Mouse (Mus musculus): Measurements from ENCODE around the gene Unc45a.

Unc45a gene

DNA sequence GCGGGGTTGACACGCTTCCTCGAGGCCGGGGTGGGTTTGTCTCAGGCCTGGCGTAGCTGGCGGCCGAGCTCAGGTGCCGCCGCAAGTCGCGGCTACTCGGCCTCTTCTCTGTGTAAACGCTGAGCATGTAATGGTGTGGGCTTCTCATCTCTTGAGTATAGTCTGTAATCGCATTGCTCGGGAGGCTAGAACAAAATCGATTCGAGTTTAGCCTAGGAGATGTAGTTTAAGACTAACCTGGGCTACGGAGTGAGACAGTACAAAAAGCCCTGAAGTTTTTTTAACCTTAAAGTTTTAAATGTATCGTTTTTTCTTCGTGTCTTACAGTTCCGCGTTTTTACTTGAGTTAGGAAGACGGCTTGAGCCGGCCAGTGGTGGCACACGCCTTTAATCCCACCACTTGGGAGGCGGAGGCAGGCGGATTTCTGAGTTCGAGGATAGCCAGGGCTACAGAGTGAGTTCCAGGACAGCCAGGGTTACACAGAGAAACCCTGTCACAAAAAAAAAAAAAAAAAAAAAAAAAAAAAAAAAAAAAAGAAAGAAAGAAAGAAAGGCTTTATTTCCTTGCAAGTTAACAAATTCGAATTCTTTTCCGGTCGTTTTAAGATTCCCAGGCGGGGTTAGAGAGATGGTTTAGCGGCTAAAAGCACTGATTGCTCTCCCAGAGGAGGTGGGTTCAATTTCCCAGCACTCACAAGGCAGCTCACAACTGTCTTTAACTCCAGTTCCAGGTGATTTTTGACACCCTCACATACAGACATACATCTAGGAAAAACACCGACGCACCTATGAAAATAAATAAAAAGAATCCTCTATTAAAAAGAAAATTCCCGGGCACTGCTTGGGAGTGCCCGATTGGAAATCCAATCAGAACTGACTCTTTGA lies 45.8 kb downstream of the Unc45a start:
- TF ChIP-seq CTCF (conservative IDR thresholded peaks at IDR 0.05; ENCODE audit: low read length) = no peak
- TF ChIP-seq POU5F1 (IDR thresholded peaks at IDR 0.05; ENCODE audit: borderline replicate concordance, low read length) = no peak
- TF ChIP-seq NANOG (IDR thresholded peaks at IDR 0.05; ENCODE audit: borderline replicate concordance, low read length) = no peak
- Histone ChIP-seq H3K4me3 (replicated peaks; ENCODE audit: low read length) (peak overlapping the region; percentile 97), H3K4me1 (replicated peaks; ENCODE audit: low read depth, low read length) (peaks cover 58% of the 10 kb centered on the region), H3K27me3 (ENCODE audit: insufficient read depth, low read length) (no peaks in the 10 kb centered on the region), H3K9me3 (ENCODE audit: low read length) (no peaks in the 10 kb centered on the region), H3K36me3 (ENCODE audit: insufficient read depth, low read length) (peaks cover 65% of the 10 kb centered on the region)

DNA sequence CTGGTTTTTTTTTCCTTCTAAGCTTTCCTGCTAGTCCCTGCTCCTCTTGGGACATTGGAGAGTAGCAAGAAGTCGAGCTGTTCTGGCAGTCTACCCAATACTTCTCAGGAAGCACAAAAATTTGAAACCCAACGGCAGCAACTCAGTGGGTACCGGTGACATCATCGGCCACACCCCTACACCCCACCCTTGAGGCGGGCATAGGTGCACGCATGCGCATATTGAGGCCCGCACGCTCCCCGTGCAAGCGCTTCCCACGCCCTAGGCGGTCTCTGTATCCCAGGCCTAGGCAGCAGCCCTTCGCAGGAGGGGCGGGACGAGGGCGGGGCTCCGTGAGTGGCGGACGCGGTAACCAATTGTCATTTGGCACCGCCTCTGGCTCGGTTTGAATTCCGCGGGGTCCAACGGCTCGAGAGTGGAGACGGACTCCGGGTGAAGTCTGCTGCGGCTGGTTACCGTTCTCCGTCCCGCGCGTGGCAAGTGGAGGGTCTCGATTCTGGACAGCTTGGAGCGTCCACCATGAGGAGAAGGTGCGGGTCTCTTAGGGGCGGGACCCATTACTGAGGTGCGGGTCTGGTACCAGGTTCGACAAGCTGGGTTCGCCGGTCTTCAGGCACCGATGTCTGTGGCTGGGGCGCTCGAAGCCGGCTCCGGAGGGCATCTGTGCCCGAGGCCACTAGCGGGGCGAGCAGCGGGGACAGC lies 46.6 kb downstream of the Unc45a start, which contains the start of gene Prc1:
TSS of gene Prc1 (plus strand) at position 389 of the 702 bp plus-strand sequence.
- Histone ChIP-seq H3K27me3 (ENCODE audit: insufficient read depth, low read length) (no peaks in the 10 kb centered on the region), H3K4me1 (replicated peaks; ENCODE audit: low read depth, low read length) (peaks cover 51% of the 10 kb centered on the region), H3K4me3 (replicated peaks; ENCODE audit: low read length) (peak within 1 kb of the TSS; percentile 97), H3K36me3 (ENCODE audit: insufficient read depth, low read length) (peaks cover 63% of the 10 kb centered on the region), H3K9me3 (ENCODE audit: low read length) (no peaks in the 10 kb centered on the region)
- TF ChIP-seq NANOG (IDR thresholded peaks at IDR 0.05; ENCODE audit: borderline replicate concordance, low read length) (no peak), POU5F1 (IDR thresholded peaks at IDR 0.05; ENCODE audit: borderline replicate concordance, low read length) (no peak), CTCF (conservative IDR thresholded peaks at IDR 0.05; ENCODE audit: low read length) (no peak)

DNA sequence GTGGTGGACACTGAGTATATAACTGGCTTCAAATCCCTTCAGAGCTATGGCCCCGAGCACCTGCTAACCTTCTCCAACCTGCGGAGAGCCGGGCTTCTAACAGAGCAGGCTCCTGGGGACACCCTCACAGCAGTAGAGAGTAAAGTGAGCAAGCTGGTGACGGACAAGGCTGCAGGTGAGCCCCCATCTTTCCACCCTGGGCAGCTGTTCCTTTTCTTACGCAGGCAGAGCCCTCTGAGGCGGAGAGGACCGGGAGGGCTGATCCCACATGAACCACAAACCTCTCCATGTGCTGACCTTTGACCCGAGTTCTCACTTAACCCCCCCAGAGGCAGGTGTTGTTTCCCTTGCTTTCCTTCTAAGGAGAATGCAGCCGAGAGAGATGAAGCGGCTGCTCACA lies 53.1 kb downstream of the Unc45a start:
- Histone ChIP-seq H3K4me3 (replicated peaks; ENCODE audit: low read length) (no peak overlapping the region), H3K9me3 (ENCODE audit: low read length) (no peaks in the 10 kb centered on the region), H3K36me3 (ENCODE audit: insufficient read depth, low read length) (peaks cover 92% of the 10 kb centered on the region), H3K4me1 (replicated peaks; ENCODE audit: low read depth, low read length) (peaks cover 12% of the 10 kb centered on the region), H3K27me3 (ENCODE audit: insufficient read depth, low read length) (no peaks in the 10 kb centered on the region)
- TF ChIP-seq POU5F1 (IDR thresholded peaks at IDR 0.05; ENCODE audit: borderline replicate concordance, low read length) (no peak), NANOG (IDR thresholded peaks at IDR 0.05; ENCODE audit: borderline replicate concordance, low read length) (no peak), CTCF (conservative IDR thresholded peaks at IDR 0.05; ENCODE audit: low read length) (no peak)

DNA sequence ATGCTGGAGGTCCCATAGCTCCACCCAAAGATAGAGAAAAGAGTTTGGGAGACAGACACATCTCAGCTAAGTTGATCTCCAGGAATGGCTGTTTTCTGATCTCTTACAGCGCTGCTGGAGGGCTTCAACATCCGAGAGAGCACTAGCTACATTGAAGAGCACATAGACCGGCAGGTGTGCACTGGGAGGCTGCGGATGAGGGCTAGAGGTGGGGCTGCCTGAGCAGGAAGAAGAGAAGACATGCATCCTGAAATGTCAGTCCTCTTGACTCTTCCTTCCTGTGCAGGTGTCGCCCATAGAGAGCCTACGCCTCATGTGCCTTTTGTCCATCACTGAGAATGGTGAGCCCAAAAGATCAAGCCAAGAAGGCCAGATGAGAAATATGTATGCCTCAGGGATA lies 55.1 kb downstream of the Unc45a start:
- no peaks in the 10 kb centered on the region for H3K27me3 ChIP-seq (ENCODE audit: insufficient read depth, low read length)
- TF ChIP-seq CTCF (conservative IDR thresholded peaks at IDR 0.05; ENCODE audit: low read length) = no peak
- no peak for TF ChIP-seq POU5F1 (IDR thresholded peaks at IDR 0.05; ENCODE audit: borderline replicate concordance, low read length)
- no peak for TF ChIP-seq NANOG (IDR thresholded peaks at IDR 0.05; ENCODE audit: borderline replicate concordance, low read length)
- no peak overlapping the region for H3K4me3 ChIP-seq (replicated peaks; ENCODE audit: low read length)
- no peaks in the 10 kb centered on the region for H3K9me3 ChIP-seq (ENCODE audit: low read length)
- peaks cover 94% of the 10 kb centered on the region for H3K36me3 ChIP-seq (ENCODE audit: insufficient read depth, low read length)
- peaks cover 12% of the 10 kb centered on the region for H3K4me1 ChIP-seq (replicated peaks; ENCODE audit: low read depth, low read length)

DNA sequence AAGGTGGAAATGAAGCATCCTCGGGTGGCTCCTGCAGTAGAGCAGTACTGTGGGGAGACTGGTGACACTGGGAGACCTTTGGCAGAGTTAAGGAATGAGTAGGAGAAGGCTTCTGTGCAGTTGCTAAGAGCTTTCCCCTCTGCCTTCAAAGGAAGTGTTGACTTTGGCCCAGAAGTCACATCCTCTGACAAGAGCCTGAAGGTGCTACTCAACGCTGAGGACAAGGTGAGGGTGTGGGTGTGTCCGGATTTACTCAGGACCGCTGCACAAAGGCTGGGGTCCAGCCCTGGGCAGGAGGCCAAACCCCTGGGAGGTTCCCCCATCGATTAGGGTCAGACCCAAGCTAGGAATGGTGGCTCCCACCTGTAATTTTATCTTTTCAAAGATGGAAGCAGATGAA lies 56.4 kb downstream of the Unc45a start:
- TF ChIP-seq CTCF (conservative IDR thresholded peaks at IDR 0.05; ENCODE audit: low read length) = no peak
- TF ChIP-seq NANOG (IDR thresholded peaks at IDR 0.05; ENCODE audit: borderline replicate concordance, low read length) = no peak
- no peak for TF ChIP-seq POU5F1 (IDR thresholded peaks at IDR 0.05; ENCODE audit: borderline replicate concordance, low read length)
- Histone ChIP-seq H3K9me3 (ENCODE audit: low read length) (no peaks in the 10 kb centered on the region), H3K4me1 (replicated peaks; ENCODE audit: low read depth, low read length) (0 out of 2 replicates have a peak, but pooled peaks cover 6% of the 10 kb centered on the region), H3K27me3 (ENCODE audit: insufficient read depth, low read length) (no peaks in the 10 kb centered on the region), H3K4me3 (replicated peaks; ENCODE audit: low read length) (no peak overlapping the region), H3K36me3 (ENCODE audit: insufficient read depth, low read length) (peaks cover 94% of the 10 kb centered on the region)

DNA sequence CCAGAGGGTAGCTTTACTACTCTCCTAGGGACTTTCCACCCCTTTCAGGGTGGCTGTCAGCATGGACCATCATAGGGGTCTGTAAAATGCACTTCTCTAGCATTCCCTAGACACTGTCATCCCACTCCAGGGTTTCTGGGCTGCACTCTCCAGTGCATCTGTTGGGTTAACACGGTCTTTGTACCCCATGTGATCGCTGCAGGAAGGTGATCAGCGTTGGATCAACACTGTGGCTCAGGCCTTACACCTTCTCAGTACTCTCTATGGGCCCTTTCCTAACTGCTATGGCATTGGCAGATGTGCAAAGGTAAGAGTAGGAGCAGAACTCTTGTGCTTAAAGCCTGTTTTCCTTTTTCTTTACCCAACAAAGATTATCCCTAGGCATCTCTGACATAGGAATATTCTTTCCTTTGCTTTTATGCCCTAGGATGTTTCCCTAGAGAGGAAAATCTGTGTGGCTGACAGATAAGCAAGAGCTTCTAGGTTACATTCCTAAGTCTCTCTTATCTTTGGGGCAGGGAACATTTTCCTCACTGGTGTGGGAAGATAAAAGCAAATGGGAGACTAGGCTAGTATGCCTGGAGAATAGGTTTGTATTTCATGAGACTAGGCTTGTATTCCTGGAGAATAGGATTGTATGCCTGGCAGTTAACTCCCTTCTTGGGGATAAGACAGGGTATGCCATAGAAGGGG lies 57.4 kb downstream of the Unc45a start:
- 0 out of 2 replicates have a peak, but pooled peaks cover 6% of the 10 kb centered on the region for H3K4me1 ChIP-seq (replicated peaks; ENCODE audit: low read depth, low read length)
- H3K36me3 ChIP-seq (ENCODE audit: insufficient read depth, low read length) = peaks cover 97% of the 10 kb centered on the region
- no peaks in the 10 kb centered on the region for H3K9me3 ChIP-seq (ENCODE audit: low read length)
- TF ChIP-seq CTCF (conservative IDR thresholded peaks at IDR 0.05; ENCODE audit: low read length) (no peak), POU5F1 (IDR thresholded peaks at IDR 0.05; ENCODE audit: borderline replicate concordance, low read length) (no peak), NANOG (IDR thresholded peaks at IDR 0.05; ENCODE audit: borderline replicate concordance, low read length) (no peak)
- no peaks in the 10 kb centered on the region for H3K27me3 ChIP-seq (ENCODE audit: insufficient read depth, low read length)
- no peak overlapping the region for H3K4me3 ChIP-seq (replicated peaks; ENCODE audit: low read length)

DNA sequence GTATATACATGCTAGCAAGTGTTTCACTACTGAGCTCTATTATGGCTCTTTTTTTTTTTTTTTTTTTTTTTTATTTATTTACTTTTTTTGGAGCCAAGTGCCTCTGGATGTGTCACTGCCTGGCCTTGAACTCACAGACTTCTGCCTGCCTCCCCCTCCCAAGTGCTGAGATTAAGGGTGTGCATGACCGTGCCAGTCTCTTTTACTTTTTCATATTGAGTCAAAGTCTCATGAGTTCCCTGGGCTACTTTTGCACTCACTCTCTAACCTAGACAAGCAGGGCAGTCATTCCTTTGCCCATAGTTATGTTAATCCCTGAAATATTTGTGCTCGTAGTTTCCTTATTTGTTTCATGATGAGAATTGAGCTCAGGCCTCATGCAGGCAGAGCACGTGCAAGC lies 59.2 kb downstream of the Unc45a start:
- H3K9me3 ChIP-seq (ENCODE audit: low read length) = no peaks in the 10 kb centered on the region
- peaks cover 97% of the 10 kb centered on the region for H3K36me3 ChIP-seq (ENCODE audit: insufficient read depth, low read length)
- H3K4me1 ChIP-seq (replicated peaks; ENCODE audit: low read depth, low read length) = 0 out of 2 replicates have a peak, but pooled peaks cover 6% of the 10 kb centered on the region
- TF ChIP-seq POU5F1 (IDR thresholded peaks at IDR 0.05; ENCODE audit: borderline replicate concordance, low read length) (no peak), CTCF (conservative IDR thresholded peaks at IDR 0.05; ENCODE audit: low read length) (no peak), NANOG (IDR thresholded peaks at IDR 0.05; ENCODE audit: borderline replicate concordance, low read length) (no peak)
- H3K27me3 ChIP-seq (ENCODE audit: insufficient read depth, low read length) = no peaks in the 10 kb centered on the region
- H3K4me3 ChIP-seq (replicated peaks; ENCODE audit: low read length) = no peak overlapping the region

DNA sequence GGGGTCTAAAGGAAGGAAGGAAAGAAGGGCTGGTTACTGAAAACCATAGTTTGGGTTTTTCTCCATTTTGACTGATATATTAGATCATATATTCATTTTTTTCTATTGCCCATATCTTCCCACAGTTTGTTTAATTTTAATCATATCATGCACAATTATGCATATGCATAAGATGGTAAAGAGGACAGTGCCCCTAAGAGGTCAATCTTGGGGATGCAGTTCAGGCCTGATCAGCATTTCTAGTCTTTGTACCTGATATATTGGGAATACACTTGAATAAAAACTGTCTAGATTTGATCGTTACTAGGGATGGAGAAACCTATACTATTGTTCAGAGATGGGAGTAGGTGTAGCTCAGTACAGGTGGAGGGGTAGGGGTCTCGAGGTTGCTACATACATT lies 59.8 kb downstream of the Unc45a start:
- Histone ChIP-seq H3K27me3 (ENCODE audit: insufficient read depth, low read length) (no peaks in the 10 kb centered on the region), H3K36me3 (ENCODE audit: insufficient read depth, low read length) (peaks cover 97% of the 10 kb centered on the region), H3K4me1 (replicated peaks; ENCODE audit: low read depth, low read length) (0 out of 2 replicates have a peak, but pooled peaks cover 6% of the 10 kb centered on the region), H3K4me3 (replicated peaks; ENCODE audit: low read length) (no peak overlapping the region), H3K9me3 (ENCODE audit: low read length) (no peaks in the 10 kb centered on the region)
- TF ChIP-seq CTCF (conservative IDR thresholded peaks at IDR 0.05; ENCODE audit: low read length) (no peak), POU5F1 (IDR thresholded peaks at IDR 0.05; ENCODE audit: borderline replicate concordance, low read length) (no peak), NANOG (IDR thresholded peaks at IDR 0.05; ENCODE audit: borderline replicate concordance, low read length) (no peak)
